Mouse (Mus musculus) E14TG2a.4 (cell line): Measurements from ENCODE around the gene Ccdc137.

Source experiments
- CTCF ChIP-seq: conservative IDR thresholded peaks from 2 replicates; pipeline ENCODE4 v1.5.1; 2014; ENCODE audit warnings: low read length
- NANOG ChIP-seq: IDR thresholded peaks from 2 replicates; pipeline ENCODE4 v1.6.1; 2014; ENCODE audit warnings: borderline replicate concordance, low read length, mixed read lengths
- POU5F1 ChIP-seq: IDR thresholded peaks from 2 replicates; pipeline ENCODE4 v1.6.1; 2014; ENCODE audit warnings: low read length, borderline replicate concordance

DNA sequence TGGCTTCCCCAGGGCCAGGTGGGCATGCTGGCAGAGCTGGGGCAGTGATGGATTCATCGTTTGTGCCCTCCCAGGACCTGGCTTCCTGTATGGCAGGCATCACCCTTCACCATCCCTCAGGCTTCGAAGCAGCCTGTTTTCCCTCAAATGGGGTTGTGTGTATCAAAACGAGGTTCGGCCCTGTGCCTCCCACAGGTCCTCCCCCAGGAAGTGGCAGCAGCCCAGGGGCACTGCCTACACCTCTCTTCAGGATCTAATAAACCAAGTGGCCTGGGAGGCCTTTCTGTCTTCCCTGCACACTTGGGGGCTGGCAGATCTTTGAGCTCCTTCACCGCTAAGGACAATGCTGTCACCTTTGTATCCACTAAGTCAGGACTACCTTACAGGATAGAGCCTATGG, 41.0 kb downstream of the Ccdc137 start:
- no peak for TF ChIP-seq CTCF
- no peak for TF ChIP-seq NANOG
- no peak for TF ChIP-seq POU5F1
